Mouse (Mus musculus) CH12.LX (cell line): ENCODE measurements around the gene Cxcr5. TPM values are rescaled to one million over a fixed set of nuclear protein-coding genes. Genes with fewer than 3 reads are reported as not detected.

Experiments used
- DNase-seq: peaks from one replicate; pipeline ENCODE4 v3.0.0-alpha.2; 2013; ENCODE audit errors: extremely low read depth
- H3K27ac ChIP-seq: 2 replicates; pipeline ENCODE4 v1.5.1; 2012; ENCODE audit warnings: low read depth, mild to moderate bottlenecking, control low read depth, moderate library complexity; ENCODE audit not compliant: insufficient read depth
- H3K27me3 ChIP-seq: replicated peaks from 2 replicates; pipeline ENCODE3; 2012; ENCODE audit warnings: inconsistent platforms
- H3K36me3 ChIP-seq, 2 experiments: replicated peaks in 1 of 2; 2 replicates each; pipeline versions ENCODE3 to v1.6.1; 2012; ENCODE audit warnings: inconsistent platforms in 1 of 2, low read length in 1 of 2, mild to moderate bottlenecking in 1 of 2, mixed read lengths in 1 of 2, moderate library complexity in 1 of 2; ENCODE audit not compliant: control insufficient read depth in 1 of 2, insufficient read depth in 1 of 2
- H3K4me1 ChIP-seq, 2 experiments: 2 replicates each; pipeline ENCODE4 v1.6.1; 2012; ENCODE audit warnings: inconsistent platforms in 1 of 2, moderate library complexity in 1 of 2; ENCODE audit not compliant: insufficient read depth in 2 of 2, control insufficient read depth in 1 of 2
- H3K4me2 ChIP-seq: 2 replicates; pipeline ENCODE4 v1.6.1; 2012; ENCODE audit warnings: low read depth, mild to moderate bottlenecking, control low read depth; ENCODE audit not compliant: poor library complexity, insufficient read depth, severe bottlenecking
- H3K4me3 ChIP-seq, 3 experiments: fragments of 150-350 bp in 1 of 3; sonication (generic) in 1 of 3; replicated peaks in 1 of 3; 2 replicates each; pipeline versions ENCODE3 to v1.5.1; 2011 to 2012; ENCODE audit warnings: low read depth in 2 of 3, low read length in 2 of 3, mild to moderate bottlenecking in 2 of 3, moderate library complexity in 2 of 3, control low read depth in 1 of 3, improper control_type of control experiment in 1 of 3, inconsistent platforms in 1 of 3, mixed read lengths in 1 of 3; ENCODE audit not compliant: poor library complexity in 1 of 3
- H3K79me2 ChIP-seq: replicated peaks from 2 replicates; pipeline ENCODE4 v1.6.1; 2012; ENCODE audit warnings: mild to moderate bottlenecking, moderate library complexity; ENCODE audit not compliant: control insufficient read depth, poor library complexity, insufficient read depth, severe bottlenecking; ENCODE audit errors: extremely low read depth
- H3K9ac ChIP-seq: 2 replicates; pipeline ENCODE4 v1.6.1; 2012; ENCODE audit warnings: low read depth, mild to moderate bottlenecking, control low read depth, moderate library complexity; ENCODE audit not compliant: insufficient read depth
- H3K9me3 ChIP-seq: replicated peaks from 2 replicates; pipeline ENCODE3; 2012; ENCODE audit warnings: low read length, inconsistent platforms, mixed read lengths
- BHLHE40 ChIP-seq: IDR thresholded peaks from 2 replicates; pipeline ENCODE4 v1.6.1; 2011; ENCODE audit warnings: mild to moderate bottlenecking, low read depth, low read length, improper control_type of control experiment
- CHD1 ChIP-seq: IDR thresholded peaks from 2 replicates; pipeline ENCODE4 v1.6.1; 2012; ENCODE audit warnings: low read depth, low read length, improper control_type of control experiment, inconsistent platforms
- E2F4 ChIP-seq: IDR thresholded peaks from 2 replicates; pipeline ENCODE4 v1.6.1; 2011; ENCODE audit warnings: low read depth, low read length, improper control_type of control experiment; ENCODE audit not compliant: insufficient replicate concordance
- ELF1 ChIP-seq: IDR thresholded peaks from 2 replicates; pipeline ENCODE4 v1.6.1; 2014; ENCODE audit warnings: low read depth, mild to moderate bottlenecking, inconsistent platforms, low read length, improper control_type of control experiment
- EP300 ChIP-seq: IDR thresholded peaks from 2 replicates; pipeline ENCODE4 v1.6.1; 2011; ENCODE audit warnings: low read length, improper control_type of control experiment
- ETS1 ChIP-seq: conservative IDR thresholded peaks from 2 replicates; pipeline ENCODE4 v1.6.1; 2012; ENCODE audit warnings: low read depth, mild to moderate bottlenecking, inconsistent platforms, low read length, improper control_type of control experiment, moderate library complexity
- GABPA ChIP-seq: IDR thresholded peaks from 2 replicates; pipeline ENCODE4 v1.6.1; 2012; ENCODE audit warnings: low read depth, low read length, improper control_type of control experiment, inconsistent platforms; ENCODE audit not compliant: insufficient replicate concordance
- HCFC1 ChIP-seq: IDR thresholded peaks from 2 replicates; pipeline ENCODE4 v1.6.1; 2012; ENCODE audit warnings: low read depth, mild to moderate bottlenecking, inconsistent platforms, low read length, improper control_type of control experiment
- IRF4 ChIP-seq: IDR thresholded peaks from 2 replicates; pipeline ENCODE4 v1.6.1; 2014; ENCODE audit warnings: low read depth, mild to moderate bottlenecking, inconsistent platforms, low read length, improper control_type of control experiment
- JUN ChIP-seq: IDR thresholded peaks from 2 replicates; pipeline ENCODE4 v1.6.1; 2011; ENCODE audit warnings: low read depth, mild to moderate bottlenecking, low read length, improper control_type of control experiment, moderate library complexity; ENCODE audit not compliant: insufficient read depth
- JUND ChIP-seq: conservative IDR thresholded peaks from 2 replicates; pipeline ENCODE4 v1.6.1; 2011; ENCODE audit warnings: low read depth, low read length, improper control_type of control experiment
- KAT2A ChIP-seq: IDR thresholded peaks from 2 replicates; pipeline ENCODE4 v1.6.1; 2012; ENCODE audit warnings: low read length, improper control_type of control experiment, inconsistent platforms; ENCODE audit not compliant: insufficient replicate concordance
- MAFK ChIP-seq: IDR thresholded peaks from 2 replicates; pipeline ENCODE4 v1.6.1; 2011; ENCODE audit warnings: low read length, improper control_type of control experiment; ENCODE audit not compliant: insufficient replicate concordance
- MAX ChIP-seq: IDR thresholded peaks from 2 replicates; pipeline ENCODE4 v1.6.1; 2011; ENCODE audit warnings: low read length, improper control_type of control experiment
- MAZ ChIP-seq: IDR thresholded peaks from 2 replicates; pipeline ENCODE4 v1.6.1; 2012; ENCODE audit warnings: low read depth, mild to moderate bottlenecking, inconsistent platforms, low read length, improper control_type of control experiment, moderate library complexity
- MEF2A ChIP-seq: IDR thresholded peaks from 2 replicates; pipeline ENCODE4 v1.6.1; 2014; ENCODE audit warnings: low read depth, mild to moderate bottlenecking, inconsistent platforms, low read length, improper control_type of control experiment, borderline replicate concordance
- MXI1 ChIP-seq: IDR thresholded peaks from 2 replicates; pipeline ENCODE4 v1.6.1; 2011; ENCODE audit warnings: mild to moderate bottlenecking, low read depth, low read length, improper control_type of control experiment
- MYC ChIP-seq: IDR thresholded peaks from 2 replicates; pipeline ENCODE4 v1.6.1; 2011; ENCODE audit warnings: low read depth, mild to moderate bottlenecking, improper control_type of control experiment, low read length
- NELFE ChIP-seq: IDR thresholded peaks from 2 replicates; pipeline ENCODE4 v1.6.1; 2011; ENCODE audit warnings: low read depth, low read length, improper control_type of control experiment
- NRF1 ChIP-seq: IDR thresholded peaks from 2 replicates; pipeline ENCODE4 v1.6.1; 2014; ENCODE audit warnings: low read depth, mild to moderate bottlenecking, inconsistent platforms, low read length, improper control_type of control experiment, moderate library complexity
- POLR2A ChIP-seq: IDR thresholded peaks from 2 replicates; pipeline ENCODE4 v1.6.1; 2011; ENCODE audit warnings: low read depth, mild to moderate bottlenecking, improper control_type of control experiment, low read length
- POLR2AphosphoS2 ChIP-seq: IDR thresholded peaks from 2 replicates; pipeline ENCODE4 v1.6.1; 2011; ENCODE audit warnings: low read depth, low read length, improper control_type of control experiment
- RAD21 ChIP-seq: IDR thresholded peaks from 2 replicates; pipeline ENCODE4 v1.6.1; 2011; ENCODE audit warnings: low read depth, mild to moderate bottlenecking, low read length, improper control_type of control experiment, moderate library complexity
- RCOR1 ChIP-seq: conservative IDR thresholded peaks from 2 replicates; pipeline ENCODE4 v1.6.1; 2012; ENCODE audit warnings: low read depth, mild to moderate bottlenecking, inconsistent platforms, low read length, improper control_type of control experiment
- SIN3A ChIP-seq: IDR thresholded peaks from 2 replicates; pipeline ENCODE4 v1.6.1; 2012; ENCODE audit warnings: low read length, improper control_type of control experiment, inconsistent platforms
- UBTF ChIP-seq: IDR thresholded peaks from 2 replicates; pipeline ENCODE4 v1.6.1; 2012; ENCODE audit warnings: low read depth, mild to moderate bottlenecking, inconsistent platforms, low read length, improper control_type of control experiment, moderate library complexity
- USF2 ChIP-seq: conservative IDR thresholded peaks from 2 replicates; pipeline ENCODE4 v1.6.1; 2011; ENCODE audit warnings: low read depth, low read length, improper control_type of control experiment
- ZC3H11A ChIP-seq: IDR thresholded peaks from 2 replicates; pipeline ENCODE4 v1.6.1; 2012; ENCODE audit warnings: low read depth, mild to moderate bottlenecking, inconsistent platforms, low read length, improper control_type of control experiment
- ZKSCAN1 ChIP-seq: IDR thresholded peaks from 2 replicates; pipeline ENCODE4 v1.6.1; 2012; ENCODE audit warnings: low read depth, inconsistent platforms, low read length, improper control_type of control experiment, borderline replicate concordance
- ZMIZ1 ChIP-seq: IDR thresholded peaks from 2 replicates; pipeline ENCODE4 v1.6.1; 2012; ENCODE audit warnings: low read depth, mild to moderate bottlenecking, inconsistent platforms, low read length, improper control_type of control experiment
- dilution Hi-C: fragments of 300-500 bp; cut with MboI; formaldehyde crosslinking; loops from 2 replicates; pipeline ENCODE4 v1.14.3; 2020; ENCODE audit warnings: low sequenced_read_pairs; ENCODE audit not compliant: extremely low pct_unique_long_range_greater_than_20kb, extremely low pct_ligation_motif_present
- in situ Hi-C: fragments of 300-500 bp; cut with MboI; formaldehyde crosslinking; loops from 3 replicates; pipeline ENCODE4 v1.14.3; 2019; ENCODE audit warnings: low sequenced_read_pairs, low pct_ligation_motif_present, low pct_unique_long_range_greater_than_20kb, mixed read lengths
- polyA plus RNA-seq: library from polyadenylated mRNA; unstranded; fragments of >175 nt; gene quantifications from 2 replicates; pipeline ENCODE4 v1.2.1, GENCODE M21; 2012; ENCODE audit warnings: low read depth; ENCODE audit not compliant: insufficient read length
- total RNA-seq, 2 experiments: library from RNA; depleted of rRNA; stranded (reverse); fragments of 300-350 nt in 1 of 2; fragments of >200 nt in 1 of 2; gene quantifications; 2 replicates each; pipeline ENCODE4 v1.2.3; 2012 to 2014

Gene Cxcr5
- total and polyA plus RNA-seq, 3 experiments: 30.2 to 93.4 (median 70.5) TPM

DNA sequence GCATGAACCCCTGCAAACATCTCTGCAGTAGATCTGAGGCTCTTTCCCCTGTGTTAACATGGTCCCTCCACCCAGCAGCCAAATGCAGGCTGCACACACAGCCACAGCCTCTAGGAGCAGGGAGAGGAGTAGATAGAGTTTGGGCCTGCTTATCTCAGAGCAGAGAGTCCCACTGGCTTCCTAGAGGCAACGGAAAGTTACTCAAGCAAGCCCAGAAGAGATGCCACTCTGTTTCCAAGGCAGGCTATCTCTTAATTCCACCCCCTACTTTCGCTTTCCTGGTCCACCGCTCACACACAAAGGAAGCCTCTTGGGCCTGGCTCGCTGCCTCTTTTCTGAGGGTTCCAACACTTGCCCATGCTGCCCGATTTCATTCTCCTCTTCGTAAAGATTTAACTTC, 3.7 kb upstream of the Cxcr5 start:
- Histone ChIP-seq H3K9ac (no peak overlapping the region), H3K9me3 (no peaks in the 10 kb centered on the region), H3K4me1 (peaks cover 23 to 78% of the 10 kb centered on the region in 2 experiments), H3K27ac (no peak overlapping the region), H3K27me3 (no peaks in the 10 kb centered on the region), H3K36me3 (no peaks in the 10 kb centered on the region), H3K79me2 (no peaks in the 10 kb centered on the region), H3K4me2 (peak overlapping the region; percentile 30; the same call in 1 of the 2 replicates), H3K4me3 (no peak overlapping the region)
- DNase-seq: peak; percentile 65
- dilution Hi-C loops (no loop called here), in situ Hi-C loops (loop anchor here (5.0 kb wide), 2 partner anchors 37 to 43 kb away; partner anchors contain the start of gene Ddx6)
- TF ChIP-seq ZC3H11A (no peak), EP300 (peak; percentile 68), NELFE (no peak), POLR2A (no peak), SIN3A (0 out of 2 replicates have a peak, but pooled peaks have one; percentile 20), IRF4 (no peak), ETS1 (peak; percentile 54), ZKSCAN1 (no peak), GABPA (no peak), BHLHE40 (no peak), MXI1 (no peak), ZMIZ1 (no peak)

DNA sequence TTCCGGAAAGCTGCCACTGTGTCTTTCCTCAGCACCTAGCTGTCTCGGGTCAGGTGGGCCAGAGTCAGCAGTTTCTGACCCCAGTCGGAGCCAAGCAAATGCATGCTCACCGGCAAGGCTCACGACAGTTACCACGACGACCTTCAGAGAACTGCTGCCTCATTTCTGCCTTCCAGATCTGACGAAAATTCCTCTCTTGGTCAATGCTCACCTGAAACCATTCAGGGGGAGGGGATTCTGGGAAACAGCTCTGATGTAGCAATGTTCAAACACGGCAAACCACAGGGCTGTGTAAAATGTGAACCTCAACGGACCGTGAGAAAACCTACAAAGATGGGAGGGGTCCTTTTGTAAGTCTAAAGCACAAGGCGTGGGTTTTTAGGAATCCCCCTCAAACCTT, 1.3 kb upstream of the Cxcr5 start:
- peak overlapping the region; percentile 25 for H3K27ac ChIP-seq
- in situ Hi-C loops: no loop called here
- H3K4me2 ChIP-seq: peak overlapping the region; percentile 3; the same call in 1 of the 2 replicates
- no peak overlapping the region for H3K9ac ChIP-seq
- dilution Hi-C loops: no loop called here
- H3K79me2 ChIP-seq: no peaks in the 10 kb centered on the region
- H3K4me3 ChIP-seq: no peak overlapping the region
- no peaks in the 10 kb centered on the region for H3K9me3 ChIP-seq
- no peaks in the 10 kb centered on the region for H3K27me3 ChIP-seq
- no peaks in the 10 kb centered on the region for H3K36me3 ChIP-seq
- H3K4me1 ChIP-seq: peaks cover 19 to 56% of the 10 kb centered on the region in 2 experiments
- no peak for DNase-seq
- TF ChIP-seq CHD1 (no peak), E2F4 (no peak), JUN (peak; percentile 51), JUND (peak; percentile 76), KAT2A (no peak), ZKSCAN1 (no peak), ZC3H11A (no peak), ELF1 (no peak), NRF1 (no peak), EP300 (peak; percentile 80), ZMIZ1 (no peak), MAZ (peak; percentile 60; the same call in 1 of the 2 replicates), MXI1 (no peak), ETS1 (peak; percentile 78), BHLHE40 (peak; percentile 72), MEF2A (peak; percentile 53; the same call in 1 of the 2 replicates), MAFK (peak; percentile 75; the same call in 1 of the 2 replicates), RCOR1 (no peak), IRF4 (peak; percentile 93), MYC (peak; percentile 52; the same call in 1 of the 2 replicates), GABPA (no peak), MAX (peak; percentile 33; the same call in 1 of the 2 replicates), UBTF (no peak), RAD21 (no peak), SIN3A (peak; percentile 18; the same call in 1 of the 2 replicates), HCFC1 (no peak; the same call in 1 of the 2 replicates), POLR2A (no peak), USF2 (no peak), POLR2AphosphoS2 (no peak)
